Comparison of ENCODE assay signal across 13 mouse cellular contexts in the genomic region with DNA sequence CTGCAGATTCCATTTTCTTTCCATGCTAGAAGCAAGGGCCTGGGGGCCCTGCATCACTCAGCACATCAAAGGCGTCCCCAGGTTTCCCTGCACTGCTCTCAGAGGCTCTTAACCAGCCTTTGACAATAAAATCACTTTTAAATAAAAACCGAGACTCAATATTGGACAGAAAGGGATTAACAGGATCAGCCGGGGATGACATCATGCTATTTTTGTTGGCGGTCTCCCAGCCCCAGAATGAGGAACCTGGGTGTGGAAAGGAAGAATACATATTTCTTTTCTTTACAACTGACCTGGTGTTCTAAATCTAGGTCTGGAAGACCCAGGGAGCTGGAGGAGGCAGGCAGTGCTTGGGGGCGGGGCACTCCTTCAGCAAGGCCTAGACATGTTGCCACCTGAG. TPM values are rescaled to one million over a fixed set of nuclear protein-coding genes. Genes with fewer than 3 reads are reported as not detected.
DNase-seq lines count a peak whose midpoint lies in the region; ATAC-seq and TF ChIP-seq lines count a peak whose summit lies in the region.
"Had no signal": no experiment of that assay in that cellular context is flagged by ENCODE, and none has a peak within 500 bp of the region (broad histone marks: within the 10 kb centered on the region; RNA-seq: fewer than 3 reads in every experiment).

No protein-coding gene starts in this region.

- H3K9me3 ChIP-seq in lung, embryonic 14.5 days (ENCODE audit: low read depth, low read length) = no peaks in the 10 kb centered on the region
- H3K9me3 ChIP-seq in liver, postnatal 0 days (ENCODE audit: low read length) = no peaks in the 10 kb centered on the region
- no peaks in the 10 kb centered on the region for H3K9me3 ChIP-seq in liver, embryonic 11.5 days (ENCODE audit: control insufficient read depth, low read length)
- H3K9me3 ChIP-seq: midbrain, embryonic 12.5 days; neural tube, embryonic 15.5 days had no signal

- DNase-seq in adrenal gland, adult 2 months = peak; percentile 34
- no peak for DNase-seq in adrenal gland, postnatal 4 days (ENCODE audit: low spot score in 2 of 2)
- DNase-seq in lung, embryonic 14.5 days = peak; percentile 35
- no peak for DNase-seq in lung, postnatal 25 days (ENCODE audit: low spot score)
- peak; percentile 57 for DNase-seq in heart, postnatal 10 days
- peak; percentile 54 to 58 for DNase-seq in urinary bladder, postnatal 36 days (ENCODE audit: low spot score in 2 of 2)
- no peak for DNase-seq in liver, postnatal 0 days
- no peak for DNase-seq in liver, embryonic 11.5 days (ENCODE audit: low spot score)
- DNase-seq: thymus, postnatal 14 days had no signal

- H3K4me3 ChIP-seq in lung, embryonic 14.5 days (ENCODE audit: low read depth, low read length) = no peak overlapping the region
- no peak overlapping the region for H3K4me3 ChIP-seq in liver, postnatal 0 days (ENCODE audit: low read depth, low read length)
- no peak overlapping the region for H3K4me3 ChIP-seq in liver, embryonic 11.5 days (ENCODE audit: low read depth, low read length)
- H3K4me3 ChIP-seq: midbrain, embryonic 12.5 days; neural tube, embryonic 15.5 days had no signal

- WGBS in lung, embryonic 14.5 days = 49% methylated on average over 5 of the region's 5 CpGs
- WGBS in liver, postnatal 0 days (ENCODE audit: insufficient replicate concordance) = 58% methylated on average over 5 of the region's 5 CpGs
- WGBS in liver, embryonic 11.5 days = 64% methylated on average over 5 of the region's 5 CpGs

- H3K4me1 ChIP-seq in lung, embryonic 14.5 days (ENCODE audit: insufficient read depth) = peaks cover 2% of the 10 kb centered on the region
- no peaks in the 10 kb centered on the region for H3K4me1 ChIP-seq in liver, postnatal 0 days (ENCODE audit: insufficient read depth)
- peaks cover 11% of the 10 kb centered on the region for H3K4me1 ChIP-seq in liver, embryonic 11.5 days (replicated peaks; ENCODE audit: control insufficient read depth, insufficient read depth, low read length)
- H3K4me1 ChIP-seq: neural tube, embryonic 15.5 days had no signal

- H3K27ac ChIP-seq in lung, embryonic 14.5 days (ENCODE audit: low read depth) = no peak overlapping the region
- H3K27ac ChIP-seq in liver, postnatal 0 days (ENCODE audit: low read depth) = no peak overlapping the region
- H3K27ac ChIP-seq in liver, embryonic 11.5 days (ENCODE audit: low read depth, low read length) = no peak overlapping the region
- H3K27ac ChIP-seq: liver, embryonic 14.5 days; midbrain, embryonic 12.5 days; neural tube, embryonic 15.5 days had no signal

- intact Hi-C loops in heart, postnatal 10 days (cut with DNase I) = no loop called here

- ATAC-seq in lung, embryonic 14.5 days (ENCODE audit: insufficient read depth) = no peak; the same call in 1 of the 2 replicates
- no peak for ATAC-seq in liver, postnatal 0 days
- ATAC-seq in liver, embryonic 11.5 days (replicated peaks; ENCODE audit: low FRiP score) = no peak
- ATAC-seq: hindbrain, embryonic 16.5 days had no signal

- no peak for TF ChIP-seq CTCF in lung, embryonic 14.5 days (IDR thresholded peaks at IDR 0.05; ENCODE audit: low read depth)
- no peak for TF ChIP-seq CTCF in liver, postnatal 0 days (IDR thresholded peaks at IDR 0.05; ENCODE audit: low read depth)

- no peaks in the 10 kb centered on the region for H3K27me3 ChIP-seq in lung, embryonic 14.5 days (ENCODE audit: insufficient read depth, low read length)
- H3K27me3 ChIP-seq in liver, postnatal 0 days (ENCODE audit: insufficient read depth, low read length) = no peaks in the 10 kb centered on the region
- H3K27me3 ChIP-seq in liver, embryonic 11.5 days (replicated peaks; ENCODE audit: control insufficient read depth, insufficient read depth, low read length) = no peaks in the 10 kb centered on the region
- H3K27me3 ChIP-seq: midbrain, embryonic 12.5 days; neural tube, embryonic 15.5 days had no signal

- no peak overlapping the region for H3K9ac ChIP-seq in lung, embryonic 14.5 days
- no peak overlapping the region for H3K9ac ChIP-seq in liver, postnatal 0 days (replicated peaks)
- no peak overlapping the region for H3K9ac ChIP-seq in liver, embryonic 11.5 days (ENCODE audit: low read depth, low read length)
- H3K9ac ChIP-seq: liver, embryonic 14.5 days; midbrain, embryonic 12.5 days; neural tube, embryonic 15.5 days had no signal

- TF ChIP-seq EP300 in liver, postnatal 0 days (IDR thresholded peaks at IDR 0.05; ENCODE audit: low read depth) = no peak

- H3K36me3 ChIP-seq in lung, embryonic 14.5 days (ENCODE audit: insufficient read depth) = no peaks in the 10 kb centered on the region
- H3K36me3 ChIP-seq in liver, postnatal 0 days (replicated peaks; ENCODE audit: insufficient read depth, low read length) = no peaks in the 10 kb centered on the region
- no peaks in the 10 kb centered on the region for H3K36me3 ChIP-seq in liver, embryonic 11.5 days (ENCODE audit: control insufficient read depth, insufficient read depth, low read length)
- H3K36me3 ChIP-seq: midbrain, embryonic 12.5 days; neural tube, embryonic 15.5 days had no signal

- no peak overlapping the region for H3K4me2 ChIP-seq in lung, embryonic 14.5 days
- no peak overlapping the region for H3K4me2 ChIP-seq in liver, postnatal 0 days (ENCODE audit: low read depth, low read length)
- H3K4me2 ChIP-seq in liver, embryonic 11.5 days = no peak overlapping the region
- H3K4me2 ChIP-seq: midbrain, embryonic 12.5 days; neural tube, embryonic 15.5 days had no signal

RNA-seq across cellular contexts. Expression of gene Tpm1, which starts 32.5 kb away (rescaled TPM):
- total RNA-seq in adrenal gland, adult 2 months (2021) = 100 to 1,000 TPM; 144 to 271 TPM
- polyA plus RNA-seq in adrenal gland, adult 2 months (2012; rRNA removed) = 30.7 and 42.3 TPM in 2 replicates
- 100 to 1,000 TPM; 322 to 392 TPM for total RNA-seq in adrenal gland, postnatal 4 days (2021)
- 635 and 725 TPM in 2 replicates for polyA plus RNA-seq in lung, embryonic 14.5 days (2014; fragmentation: Nextera tagmentation; extraction: Ambion mirVana)
- total RNA-seq in heart, postnatal 10 days (2021) = 1,000 to 10,000 TPM; 9,258 to 9,439 TPM
- polyA plus RNA-seq in liver, postnatal 0 days (2015; fragmentation: Nextera tagmentation; extraction: Ambion mirVana) = 85.7 and 147 TPM in 2 replicates
- polyA plus RNA-seq in liver, embryonic 11.5 days (2014; fragmentation: Nextera tagmentation; extraction: Ambion mirVana) = 378 and 420 TPM in 2 replicates

Comparison
In these comparisons a context has a peak if more than half of its experiments do, and no peak if none do; other contexts are left out.
1. DNase-seq: peak in adrenal gland, adult 2 months (single experiment), lung, embryonic 14.5 days (single experiment), heart, postnatal 10 days (2 of 2) and urinary bladder, postnatal 36 days (2 of 2); none in adrenal gland, postnatal 4 days (0 of 2), lung, postnatal 25 days (single experiment), liver, postnatal 0 days (single experiment) and liver, embryonic 11.5 days (single experiment).